Mouse (Mus musculus) bone marrow, adult 2 months (tissue): ENCODE measurements at regions not wholly inside any gene's neighbourhood (a gene's known extent, or its start where the extent isn't known, plus 50 kb on each side); places are given as distances from the start of the nearest gene placed in this dataset.

Source experiments
- H3K27ac ChIP-seq: fragments of 200-500 bp; 2 replicates; pipeline ENCODE4 v1.5.1; 2012; ENCODE audit warnings: low read depth, mild to moderate bottlenecking, control low read depth, inconsistent platforms, low read length; ENCODE audit not compliant: control insufficient read depth, poor library complexity, insufficient read depth
- H3K4me1 ChIP-seq: fragments of 200-500 bp; 2 replicates; pipeline ENCODE4 v1.6.1; 2011; ENCODE audit warnings: low read length; ENCODE audit not compliant: control insufficient read depth, insufficient read depth
- H3K4me3 ChIP-seq: fragments of 200-500 bp; replicated peaks from 2 replicates; pipeline ENCODE3; 2011; ENCODE audit warnings: mild to moderate bottlenecking, low read depth, low read length, control low read depth; ENCODE audit not compliant: control insufficient read depth
- CTCF ChIP-seq: fragments of 200-500 bp; IDR thresholded peaks from 2 replicates; pipeline ENCODE4 v1.5.1; 2011; ENCODE audit warnings: low read length, control low read depth; ENCODE audit not compliant: control insufficient read depth, insufficient read depth
- POLR2A ChIP-seq: fragments of 200-500 bp; IDR thresholded peaks from 2 replicates; pipeline ENCODE4 v1.6.1; 2011; ENCODE audit warnings: low read depth, mild to moderate bottlenecking, control low read depth, low read length, borderline replicate concordance; ENCODE audit not compliant: control insufficient read depth
- WGBS: fragments of 180-500 bp; shearing (Covaris S2); methylation state at CpG from one replicate; pipeline ENCODE4 v1.1.7; 2018; 5-methylcytosine and 5-hydroxymethylcytosine counted together

- TF ChIP-seq POLR2A (no peak), CTCF (no peak)
- no peak overlapping the region for H3K4me3 ChIP-seq
- WGBS: 78% methylated on average over 4 of the region's 4 CpGs
- no peaks in the 10 kb centered on the region for H3K4me1 ChIP-seq
- no peak overlapping the region for H3K27ac ChIP-seq
Measured at GRCm38 (mm10) chr15:92826136-92826535, 429.5 kb downstream of the Pdzrn4 start.
